Mouse (Mus musculus) liver, embryonic 14.5 days (tissue): ENCODE measurements around the gene Cdh23. TPM values are rescaled to one million over a fixed set of nuclear protein-coding genes. Genes with fewer than 3 reads are reported as not detected.
A peak's percentile ranks its signal among the peaks of the same experiment; 100 is the strongest.

Experiments
- ATAC-seq: fragments of 200-750 bp; cut with Nextera tagmentation; 2 replicates; pipeline ENCODE4 v1.8.0; 2017; ENCODE audit warnings: moderate number of reproducible peaks, mild to moderate bottlenecking, moderate library complexity; ENCODE audit not compliant: insufficient read depth
- DNase-seq, 3 experiments: peaks; one replicate each; pipeline ENCODE4 v3.0.0-alpha.2; 2012 to 2013; ENCODE audit warnings: low read depth in 3 of 3, low spot score in 3 of 3
- H3K27ac ChIP-seq: fragments of 300-500 bp; sonication (generic); 2 replicates; pipeline ENCODE4 v1.5.1; 2014; ENCODE audit warnings: moderate library complexity, mild to moderate bottlenecking, control low read depth, inconsistent platforms
- H3K27me3 ChIP-seq: fragments of 300-500 bp; sonication (generic); 2 replicates; pipeline ENCODE4 v1.6.1; 2014; ENCODE audit warnings: mild to moderate bottlenecking, low read length, moderate library complexity; ENCODE audit not compliant: control insufficient read depth, insufficient read depth
- H3K36me3 ChIP-seq: fragments of 300-500 bp; sonication (generic); replicated peaks from 2 replicates; pipeline ENCODE4 v1.6.1; 2014; ENCODE audit warnings: low read depth; ENCODE audit not compliant: control insufficient read depth, insufficient read depth
- H3K4me1 ChIP-seq, 2 experiments: fragments of 200-500 bp in 1 of 2; fragments of 300-500 bp in 1 of 2; sonication (generic) in 1 of 2; replicated peaks; 2 replicates each; pipeline ENCODE4 v1.6.1; 2012 to 2014; ENCODE audit warnings: antibody characterized with exemption in 1 of 2, inconsistent platforms in 1 of 2, low read length in 1 of 2; ENCODE audit not compliant: control insufficient read depth in 2 of 2, insufficient read depth in 2 of 2
- H3K4me2 ChIP-seq: fragments of 300-500 bp; sonication (generic); 2 replicates; pipeline ENCODE4 v1.6.1; 2014; ENCODE audit warnings: low read depth, mild to moderate bottlenecking, control low read depth, moderate library complexity
- H3K4me3 ChIP-seq, 2 experiments: fragments of 200-500 bp in 1 of 2; fragments of 300-500 bp in 1 of 2; sonication (generic) in 1 of 2; 2 replicates each; pipeline ENCODE4 v1.5.1; 2012 to 2014; ENCODE audit warnings: low read depth in 2 of 2, low read length in 2 of 2, mild to moderate bottlenecking in 2 of 2, control low read depth in 1 of 2, inconsistent platforms in 1 of 2, moderate library complexity in 1 of 2; ENCODE audit not compliant: insufficient read depth in 1 of 2
- H3K9ac ChIP-seq: fragments of 300-500 bp; sonication (generic); replicated peaks from 2 replicates; pipeline ENCODE4 v1.6.1; 2014; ENCODE audit warnings: mild to moderate bottlenecking, control low read depth, moderate library complexity
- H3K9me3 ChIP-seq: fragments of 300-500 bp; sonication (generic); 2 replicates; pipeline ENCODE4 v1.6.1; 2016; ENCODE audit warnings: low read length, mixed read lengths; ENCODE audit not compliant: control insufficient read depth
- CTCF ChIP-seq: IDR thresholded peaks from 2 replicates; pipeline ENCODE4 v1.5.1; 2016; ENCODE audit warnings: antibody characterized with exemption, low read depth, control low read depth
- EP300 ChIP-seq: IDR thresholded peaks from 2 replicates; pipeline ENCODE4 v1.6.1; 2016; ENCODE audit warnings: antibody characterized with exemption, low read depth
- WGBS: fragments of 180-500 bp; shearing (Covaris S2); extraction: QIAGEN DNeasy Blood & Tissue Kit; methylation state at CpG from one replicate; pipeline ENCODE4 v1.1.7; 2014; ENCODE audit not compliant: insufficient replicate concordance; 5-methylcytosine and 5-hydroxymethylcytosine counted together
- polyA plus RNA-seq, 2 experiments: library from polyadenylated mRNA; depleted of rRNA in 1 of 2; stranded (reverse) in 1 of 2; unstranded in 1 of 2; fragments of >200 nt; fragmentation: Nextera tagmentation in 1 of 2; extraction: Ambion mirVana in 1 of 2; gene quantifications; 2 replicates each; pipeline versions ENCODE4 v1.2.1 to v1.2.3; 2012 to 2014

Gene Cdh23
- polyA plus RNA-seq, 2 experiments: 0.02 TPM; not detected in 1

DNA sequence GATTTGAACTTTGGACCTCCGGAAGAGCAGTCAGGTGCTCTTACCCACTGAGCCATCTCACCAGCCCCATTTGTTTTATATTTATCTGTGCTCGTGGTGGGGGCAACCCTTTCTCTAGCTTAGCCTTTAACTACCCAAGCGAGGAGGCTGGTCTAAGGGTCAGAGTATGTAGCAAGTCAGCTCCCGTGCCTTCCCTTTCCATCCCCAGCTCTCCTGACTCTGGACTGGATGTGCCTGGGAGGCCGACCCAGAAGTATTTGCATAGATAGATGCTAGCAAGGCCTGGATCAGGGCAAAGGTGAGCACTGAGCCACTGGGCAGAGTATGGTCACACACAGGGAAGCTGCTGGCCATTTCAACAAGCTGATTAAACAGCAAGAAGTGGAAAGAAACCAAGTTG, 12.5 kb upstream of the Cdh23 start:
- H3K4me3 ChIP-seq: no peak overlapping the region
- WGBS: 50% methylated on average over 5 of the region's 5 CpGs
- peak; percentile 45 for ATAC-seq

GRCm38 (mm10) chr10:60706268-60706667, 10.0 kb upstream of the Cdh23 start:
- WGBS: 50% methylated on average over 4 of the region's 4 CpGs
- TF ChIP-seq CTCF (no peak), EP300 (no peak)
- no peak overlapping the region for H3K4me3 ChIP-seq
- H3K9me3 ChIP-seq: no peaks in the 10 kb centered on the region
- H3K4me1 ChIP-seq: no peaks in the 10 kb centered on the region; a peak in 1 of 4 replicates
- H3K4me2 ChIP-seq: no peak overlapping the region
- H3K27me3 ChIP-seq: no peaks in the 10 kb centered on the region
- no peak overlapping the region for H3K27ac ChIP-seq
- ATAC-seq: no peak
- no peak overlapping the region for H3K9ac ChIP-seq
- DNase-seq: no peak
- no peaks in the 10 kb centered on the region for H3K36me3 ChIP-seq

More for the DNA sequence above, 12.5 kb upstream of the Cdh23 start:
- H3K9me3 ChIP-seq: no peaks in the 10 kb centered on the region
- no peaks in the 10 kb centered on the region; a peak in 1 of 4 replicates for H3K4me1 ChIP-seq
- no peak overlapping the region for H3K4me2 ChIP-seq
- TF ChIP-seq EP300 (no peak), CTCF (no peak)
- no peak for DNase-seq
- H3K27me3 ChIP-seq: no peaks in the 10 kb centered on the region
- no peaks in the 10 kb centered on the region for H3K36me3 ChIP-seq
- H3K27ac ChIP-seq: no peak overlapping the region
- no peak overlapping the region for H3K9ac ChIP-seq

- WGBS: 32% methylated on average over 2 of the region's 2 CpGs
- ATAC-seq (no peak), DNase-seq (no peak)
- H3K9me3 ChIP-seq: no peaks in the 10 kb centered on the region
- TF ChIP-seq CTCF (no peak), EP300 (no peak)
- H3K4me1 ChIP-seq: no peaks in the 10 kb centered on the region; a peak in 1 of 4 replicates
- no peak overlapping the region for H3K27ac ChIP-seq
- H3K36me3 ChIP-seq: no peaks in the 10 kb centered on the region
- H3K4me2 ChIP-seq: no peak overlapping the region
- H3K27me3 ChIP-seq: no peaks in the 10 kb centered on the region
- no peak overlapping the region for H3K9ac ChIP-seq
- no peak overlapping the region for H3K4me3 ChIP-seq
These were observed 8.8 kb upstream of the Cdh23 start for GRCm38 (mm10) chr10:60705134-60705533.

- no peak overlapping the region for H3K4me2 ChIP-seq
- H3K36me3 ChIP-seq: no peaks in the 10 kb centered on the region
- no peak overlapping the region for H3K27ac ChIP-seq
- H3K9me3 ChIP-seq: no peaks in the 10 kb centered on the region
- no peak overlapping the region for H3K4me3 ChIP-seq
- no peak for ATAC-seq
- no peaks in the 10 kb centered on the region for H3K4me1 ChIP-seq
- DNase-seq: no peak
- H3K27me3 ChIP-seq: no peaks in the 10 kb centered on the region
- 54% methylated on average over 6 of the region's 6 CpGs for WGBS
- TF ChIP-seq EP300 (no peak), CTCF (no peak)
- H3K9ac ChIP-seq: no peak overlapping the region
These were observed 1.5 kb upstream of the Cdh23 start for GRCm38 (mm10) chr10:60697775-60698174.

DNA sequence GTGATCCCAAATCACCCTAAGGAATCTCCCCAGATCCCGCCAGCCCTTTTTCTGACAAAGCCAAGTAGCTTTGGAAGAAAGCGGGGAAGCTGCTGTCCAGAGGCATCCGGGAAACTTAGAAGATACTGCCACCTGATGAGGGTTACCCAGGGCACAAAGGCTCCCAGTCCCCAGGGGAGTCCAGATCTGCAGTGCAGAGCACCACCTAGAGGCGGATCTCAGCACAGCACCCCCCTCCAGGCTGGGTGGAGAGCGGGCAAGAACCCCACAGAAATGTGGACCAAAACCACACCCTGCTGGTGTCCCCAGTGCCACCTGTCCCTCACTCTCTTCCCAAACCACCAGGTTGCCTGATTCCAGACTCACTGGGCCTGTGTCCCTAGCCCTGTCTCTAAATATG, 685 bp upstream of the Cdh23 start:
- Histone ChIP-seq H3K9me3 (no peaks in the 10 kb centered on the region), H3K4me2 (no peak overlapping the region), H3K4me3 (no peak overlapping the region), H3K27me3 (no peaks in the 10 kb centered on the region), H3K27ac (no peak overlapping the region), H3K4me1 (no peaks in the 10 kb centered on the region), H3K9ac (no peak overlapping the region), H3K36me3 (no peaks in the 10 kb centered on the region)
- DNase-seq (peak in 1 of 3 experiments; percentile 19), ATAC-seq (no peak)
- TF ChIP-seq CTCF (peak; percentile 92), EP300 (no peak)
- WGBS: 8% methylated on average over 5 of the region's 5 CpGs
